Mouse (Mus musculus) thymus, adult 2 months (tissue): ENCODE results near the gene Plcxd1. TPM values are rescaled to one million over a fixed set of nuclear protein-coding genes. Genes with fewer than 3 reads are reported as not detected.

ENCODE experiments used
- DNase-seq: peaks from one replicate; pipeline ENCODE4 v3.0.0; 2021
- H3K27ac ChIP-seq: fragments of 200-500 bp; 2 replicates; pipeline ENCODE4 v1.5.1; 2012; ENCODE audit warnings: low read length, control low read depth; ENCODE audit not compliant: control insufficient read depth, insufficient read depth
- H3K27me3 ChIP-seq: fragments of 200-500 bp; 2 replicates; pipeline ENCODE4 v1.6.1; 2012; ENCODE audit warnings: mild to moderate bottlenecking, low read length, moderate library complexity, mixed read lengths; ENCODE audit not compliant: control insufficient read depth, insufficient read depth
- H3K36me3 ChIP-seq: fragments of 200-500 bp; 2 replicates; pipeline ENCODE4 v1.6.1; 2012; ENCODE audit warnings: mild to moderate bottlenecking, low read length, moderate library complexity; ENCODE audit not compliant: control insufficient read depth, insufficient read depth
- H3K4me1 ChIP-seq: fragments of 200-500 bp; replicated peaks from 2 replicates; pipeline ENCODE4 v1.6.1; 2012; ENCODE audit warnings: low read length; ENCODE audit not compliant: control insufficient read depth, insufficient read depth
- H3K4me3 ChIP-seq: fragments of 200-500 bp; 2 replicates; pipeline ENCODE4 v1.5.1; 2012; ENCODE audit warnings: mild to moderate bottlenecking, low read length, control low read depth, moderate library complexity; ENCODE audit not compliant: control insufficient read depth, insufficient read depth
- CTCF ChIP-seq: fragments of 200-500 bp; IDR thresholded peaks from 2 replicates; pipeline ENCODE4 v1.5.1; 2012; ENCODE audit warnings: mild to moderate bottlenecking, control low read depth, low read length, moderate library complexity, borderline replicate concordance; ENCODE audit not compliant: control insufficient read depth, poor library complexity, insufficient read depth; ENCODE audit errors: extremely low read depth
- POLR2A ChIP-seq: fragments of 200-500 bp; IDR thresholded peaks from 2 replicates; pipeline ENCODE4 v1.6.1; 2012; ENCODE audit warnings: mild to moderate bottlenecking, low read length, control low read depth, moderate library complexity; ENCODE audit not compliant: control insufficient read depth, poor library complexity, insufficient read depth; ENCODE audit errors: extremely low read depth
- WGBS: fragments of 180-500 bp; shearing (Covaris S2); methylation state at CpG from one replicate; pipeline ENCODE4 v1.1.7; 2018; 5-methylcytosine and 5-hydroxymethylcytosine counted together
- polyA plus RNA-seq: library from polyadenylated mRNA; depleted of rRNA; stranded (reverse); fragments of >200 nt; gene quantifications from 2 replicates; pipeline ENCODE4 v1.2.3, GENCODE M21; 2012

Plcxd1 gene
- polyA plus RNA-seq, 1 experiment = 3.9 TPM

- Histone ChIP-seq H3K27ac (no peak overlapping the region), H3K4me3 (no peak overlapping the region), H3K4me1 (peaks cover 49% of the 10 kb centered on the region), H3K27me3 (no peaks in the 10 kb centered on the region), H3K36me3 (peaks cover 3% of the 10 kb centered on the region; the same call in 1 of the 2 replicates)
- DNase-seq = no peak
- 95% methylated on average over 19 of the region's 19 CpGs for WGBS
- TF ChIP-seq POLR2A (no peak), CTCF (no peak)
Measured at GRCm38 (mm10) chr5:110102853-110103625, 3.3 kb downstream of the Plcxd1 start.

DNA sequence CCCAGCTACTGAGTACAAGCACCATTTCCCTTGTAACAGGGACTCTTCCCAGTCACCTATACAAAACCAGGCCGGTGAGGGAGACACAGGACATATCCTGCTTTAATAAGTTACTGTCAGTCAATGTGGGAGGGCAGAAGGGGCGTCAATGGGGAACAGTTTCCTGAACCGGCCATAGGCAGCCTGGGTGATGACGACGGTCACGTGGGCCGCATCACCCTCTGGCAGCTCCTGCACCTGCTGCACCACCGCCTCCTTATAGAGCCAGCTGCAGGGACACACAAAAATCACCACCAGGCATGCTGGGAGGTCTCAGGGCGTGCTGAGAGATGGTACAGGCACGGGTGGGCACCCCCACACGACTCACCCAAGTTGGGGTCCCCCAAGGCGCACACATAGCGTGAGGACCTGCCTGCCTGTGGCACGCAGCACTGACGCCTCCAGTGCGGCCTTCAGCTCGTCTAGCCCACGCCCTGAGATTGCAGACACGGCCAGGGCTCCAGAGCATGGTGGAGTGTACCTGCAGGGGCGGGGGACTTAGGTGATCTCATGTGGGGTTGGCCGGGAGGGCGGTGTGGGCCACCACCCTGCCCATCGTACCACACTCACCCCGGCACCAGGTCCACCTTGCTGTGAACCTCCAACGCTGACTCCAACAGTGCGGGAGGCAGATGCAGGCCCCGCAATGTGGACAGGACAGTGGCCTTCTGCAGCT, 4.3 kb downstream of the Plcxd1 start:
- no peak for DNase-seq
- Histone ChIP-seq H3K27me3 (no peaks in the 10 kb centered on the region), H3K4me3 (no peak overlapping the region), H3K4me1 (peaks cover 43% of the 10 kb centered on the region), H3K36me3 (peaks cover 3% of the 10 kb centered on the region; the same call in 1 of the 2 replicates), H3K27ac (no peak overlapping the region)
- no peak for TF ChIP-seq POLR2A
- no peak for TF ChIP-seq CTCF
- WGBS = 97% methylated on average over 27 of the region's 27 CpGs

DNA sequence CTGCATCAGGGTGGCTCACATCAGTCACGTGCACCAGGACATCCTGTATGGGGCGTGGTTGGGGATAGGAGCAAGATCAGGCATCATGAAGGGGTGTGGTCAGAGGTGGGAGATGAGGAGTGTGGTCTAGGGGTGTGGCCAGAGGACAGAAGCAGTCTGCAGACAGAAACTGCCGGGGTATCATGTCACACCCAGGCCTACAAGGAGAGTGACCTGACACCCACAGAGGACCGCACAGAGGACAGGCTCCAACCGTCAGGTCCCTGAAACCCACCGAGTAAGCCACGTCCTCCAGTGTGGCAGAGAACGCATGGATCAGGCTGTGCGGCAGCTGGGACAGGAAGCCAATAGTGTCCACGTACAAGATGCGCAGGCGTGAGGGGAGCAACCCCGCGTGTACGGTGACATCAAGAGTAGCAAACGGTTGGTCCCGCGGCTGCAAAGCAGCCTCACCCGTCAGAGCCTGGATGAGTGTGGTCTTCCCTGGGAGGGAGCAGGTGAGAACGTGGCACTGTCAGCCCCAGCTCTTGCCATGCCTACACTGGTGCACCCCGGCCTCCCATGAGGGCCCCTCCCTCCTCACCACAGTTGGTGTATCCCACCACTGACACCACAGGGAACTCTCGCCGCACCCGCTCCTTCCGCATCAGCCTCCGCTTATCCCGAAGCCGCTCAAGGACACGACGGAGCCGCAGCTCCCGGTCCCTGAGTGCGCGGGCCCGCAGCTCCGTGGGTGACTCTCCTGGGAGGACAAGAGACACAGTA, 5.0 kb downstream of the Plcxd1 start:
- DNase-seq = no peak
- no peak overlapping the region for H3K27ac ChIP-seq
- 97% methylated on average over 36 of the region's 36 CpGs for WGBS
- TF ChIP-seq POLR2A (no peak), CTCF (no peak)
- no peak overlapping the region for H3K4me3 ChIP-seq
- peaks cover 3% of the 10 kb centered on the region; the same call in 1 of the 2 replicates for H3K36me3 ChIP-seq
- peaks cover 36% of the 10 kb centered on the region for H3K4me1 ChIP-seq
- no peaks in the 10 kb centered on the region for H3K27me3 ChIP-seq

GRCm38 (mm10) chr5:110106140-110106871, 6.5 kb downstream of the Plcxd1 start:
- peaks cover 23% of the 10 kb centered on the region for H3K4me1 ChIP-seq
- TF ChIP-seq POLR2A (no peak), CTCF (no peak)
- H3K4me3 ChIP-seq = 0 out of 2 replicates have a peak overlapping the region, but pooled peaks have one; percentile 93
- WGBS = 98% methylated on average over 26 of the region's 26 CpGs
- no peak overlapping the region for H3K27ac ChIP-seq
- DNase-seq = no peak
- peaks cover 3% of the 10 kb centered on the region; the same call in 1 of the 2 replicates for H3K36me3 ChIP-seq
- no peaks in the 10 kb centered on the region for H3K27me3 ChIP-seq

- Histone ChIP-seq H3K4me3 (peak overlapping the region; percentile 93), H3K27me3 (no peaks in the 10 kb centered on the region), H3K36me3 (peaks cover 3% of the 10 kb centered on the region; the same call in 1 of the 2 replicates), H3K4me1 (peaks cover 17% of the 10 kb centered on the region), H3K27ac (peak overlapping the region; percentile 50)
- no peak for TF ChIP-seq POLR2A
- TF ChIP-seq CTCF = no peak
- peak; percentile 38 for DNase-seq
- WGBS = 44% methylated on average over 41 of the region's 41 CpGs
Measured at GRCm38 (mm10) chr5:110106901-110107564, 7.3 kb downstream of the Plcxd1 start.
